Mouse (Mus musculus): ENCODE results near the gene Olfr747. TPM values are rescaled to one million over a fixed set of nuclear protein-coding genes. Genes with fewer than 3 reads are reported as not detected.
"Not testable (repeated sequence)": the region's sequence is repeated elsewhere in the genome, so short reads cannot be mapped to it uniquely, and the experiment has no call there.

The Olfr747 gene
- total RNA-seq (2014; fragmentation: Nextera tagmentation): not detected in 2 replicates
- not detected in 2 replicates for total RNA-seq (2017)
- polyA plus RNA-seq (2012): not detected in 2 replicates

DNA sequence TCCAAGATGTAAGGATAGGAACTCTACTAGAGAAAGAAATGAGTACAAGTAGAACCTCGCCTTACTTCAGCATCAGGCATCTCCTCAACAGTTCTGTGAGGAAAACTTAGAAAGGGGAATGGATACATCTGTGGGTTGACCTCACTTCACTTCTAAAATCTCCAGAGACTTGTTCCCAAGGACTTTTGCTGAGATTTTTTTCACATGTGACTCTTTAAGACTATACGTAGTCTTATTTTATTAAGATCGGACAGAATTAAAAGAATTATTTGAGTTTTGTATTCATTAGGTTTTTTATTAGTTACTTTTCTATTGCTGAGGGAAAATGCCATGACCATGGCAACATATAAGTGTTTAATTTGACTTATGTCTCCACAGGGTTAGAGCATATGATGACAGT, at the start of gene Olfr747:
TSS of gene Olfr747 (minus strand) at position 101 of the 400 bp plus-strand sequence.
- Histone ChIP-seq H3K4me3 (ENCODE audit: low read depth, low read length) (no peak within 1 kb of the TSS), H3K9me3 (replicated peaks) (no peaks in the 10 kb centered on the region), H3K4me1 (ENCODE audit: insufficient read depth, low read depth, low read length) (no peaks in the 10 kb centered on the region), H3K27me3 (ENCODE audit: insufficient read depth, low read length) (no peaks in the 10 kb centered on the region), H3K36me3 (replicated peaks) (no peaks in the 10 kb centered on the region)
- ATAC-seq (ENCODE audit: extremely low read depth, insufficient number of reproducible peaks, low FRiP score, poor library complexity, severe bottlenecking) (no peak), DNase-seq (ENCODE audit: low spot score) (no peak)
- TF ChIP-seq GATA2 (IDR thresholded peaks at IDR 0.05; ENCODE audit: borderline replicate concordance, low read depth, low read length) (no peak), GATA1 (IDR thresholded peaks at IDR 0.05; ENCODE audit: borderline replicate concordance, low read length) (no peak), TAL1 (conservative IDR thresholded peaks at IDR 0.05; ENCODE audit: low read depth, low read length) (no peak), POLR2AphosphoS5 (IDR thresholded peaks at IDR 0.05; ENCODE audit: insufficient replicate concordance, low read depth, low read length) (no peak), CTCF (IDR thresholded peaks at IDR 0.05; ENCODE audit: low read depth, low read length) (no peak)

DNA sequence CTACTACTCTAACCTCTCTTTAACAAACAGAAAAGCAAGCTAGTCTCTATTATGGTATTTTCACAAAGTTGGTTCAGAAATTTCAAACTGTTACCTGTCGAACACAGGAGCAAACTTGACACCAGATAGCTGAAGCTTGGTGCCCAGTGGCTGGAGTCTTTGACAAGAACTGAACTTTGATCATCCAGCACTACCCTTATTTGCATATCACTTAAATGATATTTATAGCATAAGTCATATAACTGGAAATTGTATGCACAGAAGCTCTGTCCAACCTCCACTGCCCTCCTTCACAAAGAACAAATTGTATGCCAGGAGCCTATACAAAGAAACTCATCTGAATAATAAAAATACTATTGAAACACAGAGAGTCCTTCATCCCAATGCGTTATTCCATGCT, 48.6 kb upstream of the Olfr747 start:
- H3K4me1 ChIP-seq (ENCODE audit: insufficient read depth, low read depth, low read length): no peaks in the 10 kb centered on the region
- no peak for ATAC-seq (ENCODE audit: extremely low read depth, insufficient number of reproducible peaks, low FRiP score, poor library complexity, severe bottlenecking)
- TF ChIP-seq GATA2 (IDR thresholded peaks at IDR 0.05; ENCODE audit: borderline replicate concordance, low read depth, low read length): no peak
- no peak for TF ChIP-seq GATA1 (IDR thresholded peaks at IDR 0.05; ENCODE audit: borderline replicate concordance, low read length)
- no peak for TF ChIP-seq TAL1 (conservative IDR thresholded peaks at IDR 0.05; ENCODE audit: low read depth, low read length)
- no peak for TF ChIP-seq POLR2AphosphoS5 (IDR thresholded peaks at IDR 0.05; ENCODE audit: insufficient replicate concordance, low read depth, low read length)
- no peak overlapping the region for H3K4me3 ChIP-seq (ENCODE audit: low read depth, low read length)
- no peaks in the 10 kb centered on the region for H3K36me3 ChIP-seq (replicated peaks)
- H3K9me3 ChIP-seq (replicated peaks): no peaks in the 10 kb centered on the region
- DNase-seq (ENCODE audit: low spot score): no peak
- no peaks in the 10 kb centered on the region for H3K27me3 ChIP-seq (ENCODE audit: insufficient read depth, low read length)

DNA sequence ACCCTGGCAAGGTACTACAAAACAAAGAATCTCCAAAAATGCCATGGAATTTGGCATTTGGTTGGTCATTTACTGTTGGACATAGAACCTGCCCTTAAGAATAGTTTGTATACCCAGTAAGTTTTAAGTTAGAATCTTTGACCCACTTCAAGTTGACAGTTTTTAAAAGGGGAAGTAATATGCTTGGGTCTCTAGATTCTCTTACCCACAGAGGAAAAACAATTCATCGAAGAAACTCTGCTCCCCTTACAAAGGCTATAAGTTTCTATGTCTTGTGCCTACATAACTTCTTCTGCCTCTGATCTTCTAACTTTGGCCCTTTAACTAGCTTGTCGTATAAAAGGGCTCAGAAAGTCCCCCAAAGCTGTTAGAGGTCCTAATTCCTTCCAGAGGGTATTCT, 47.3 kb upstream of the Olfr747 start:
- DNase-seq (ENCODE audit: low spot score): no peak
- no peaks in the 10 kb centered on the region for H3K4me1 ChIP-seq (ENCODE audit: insufficient read depth, low read depth, low read length)
- no peak overlapping the region for H3K4me3 ChIP-seq (ENCODE audit: low read depth, low read length)
- ATAC-seq (ENCODE audit: extremely low read depth, insufficient number of reproducible peaks, low FRiP score, poor library complexity, severe bottlenecking): no peak
- TF ChIP-seq CTCF (IDR thresholded peaks at IDR 0.05; ENCODE audit: low read depth, low read length): no peak
- TF ChIP-seq GATA1 (IDR thresholded peaks at IDR 0.05; ENCODE audit: borderline replicate concordance, low read length): no peak
- no peak for TF ChIP-seq POLR2AphosphoS5 (IDR thresholded peaks at IDR 0.05; ENCODE audit: insufficient replicate concordance, low read depth, low read length)
- no peak for TF ChIP-seq GATA2 (IDR thresholded peaks at IDR 0.05; ENCODE audit: borderline replicate concordance, low read depth, low read length)
- TF ChIP-seq TAL1 (conservative IDR thresholded peaks at IDR 0.05; ENCODE audit: low read depth, low read length): no peak
- H3K36me3 ChIP-seq (replicated peaks): no peaks in the 10 kb centered on the region
- no peaks in the 10 kb centered on the region for H3K9me3 ChIP-seq (replicated peaks)
- H3K27me3 ChIP-seq (ENCODE audit: insufficient read depth, low read length): no peaks in the 10 kb centered on the region

DNA sequence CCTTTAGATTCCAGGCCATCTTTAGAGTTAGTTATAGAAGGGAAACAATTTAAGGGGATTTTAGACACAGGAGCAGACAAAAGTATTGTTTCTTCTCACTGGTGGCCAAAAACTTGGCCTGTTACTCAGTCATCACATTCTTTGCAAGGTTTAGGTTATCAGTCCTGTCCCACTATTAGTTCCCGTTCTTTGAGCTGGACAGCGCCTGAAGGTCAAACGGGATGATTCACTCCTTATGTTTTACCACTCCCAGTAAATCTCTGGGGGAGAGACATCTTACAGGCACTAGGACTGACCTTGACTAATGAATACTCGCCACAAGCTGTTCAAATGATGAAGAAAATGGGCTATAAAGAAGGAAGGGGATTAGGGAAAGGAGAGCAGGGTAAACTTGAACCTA, 29.4 kb upstream of the Olfr747 start:
- DNase-seq (ENCODE audit: low spot score); H3K4me3 ChIP-seq (ENCODE audit: low read depth, low read length): not testable (repeated sequence)

DNA sequence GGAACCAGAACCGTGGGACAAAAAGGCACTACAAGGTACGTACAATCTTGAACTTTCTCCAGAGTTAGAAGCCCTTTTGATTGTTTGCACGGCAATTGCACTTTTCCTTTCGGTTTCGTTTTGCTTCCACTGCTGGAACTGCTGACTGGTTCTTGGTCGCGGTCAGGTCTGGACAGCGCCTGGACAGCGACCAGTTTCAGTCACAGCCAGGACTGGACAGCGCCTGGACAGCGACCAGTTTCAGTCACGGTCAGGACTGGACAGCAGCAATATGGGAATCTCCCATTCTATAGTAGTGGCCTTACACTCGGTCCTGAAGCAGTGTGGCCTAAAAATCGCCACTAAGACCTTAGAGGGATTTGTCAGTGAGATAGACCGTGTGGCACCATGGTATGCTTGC, 26.9 kb upstream of the Olfr747 start:
- H3K4me3 ChIP-seq (ENCODE audit: low read depth, low read length); ATAC-seq (ENCODE audit: extremely low read depth, insufficient number of reproducible peaks, low FRiP score, poor library complexity, severe bottlenecking); H3K4me1 ChIP-seq (ENCODE audit: insufficient read depth, low read depth, low read length); DNase-seq (ENCODE audit: low spot score); H3K9me3 ChIP-seq (replicated peaks); H3K27me3 ChIP-seq (ENCODE audit: insufficient read depth, low read length); H3K36me3 ChIP-seq (replicated peaks): not testable (repeated sequence)

More for the DNA sequence above, 29.4 kb upstream of the Olfr747 start:
- H3K36me3 ChIP-seq (replicated peaks); H3K4me1 ChIP-seq (ENCODE audit: insufficient read depth, low read depth, low read length); H3K27me3 ChIP-seq (ENCODE audit: insufficient read depth, low read length); ATAC-seq (ENCODE audit: extremely low read depth, insufficient number of reproducible peaks, low FRiP score, poor library complexity, severe bottlenecking); H3K9me3 ChIP-seq (replicated peaks): not testable (repeated sequence)

DNA sequence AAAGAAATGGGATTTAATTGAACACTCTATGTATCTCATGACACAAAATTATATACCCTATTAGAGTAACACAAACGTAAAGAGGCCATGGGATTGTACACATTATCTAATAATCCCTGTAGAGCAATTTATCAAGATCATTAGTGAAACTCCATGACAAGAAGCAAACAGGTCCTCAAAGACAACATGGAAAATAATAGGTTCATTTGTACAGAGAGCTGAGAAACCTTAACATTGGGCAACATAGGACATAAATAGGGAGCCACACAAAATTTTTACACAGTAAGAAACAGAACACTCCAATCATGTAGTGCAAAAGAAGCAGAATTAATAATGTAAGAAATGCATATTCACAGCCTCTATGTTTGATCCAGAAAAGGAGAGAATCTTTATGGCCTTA, 14.1 kb upstream of the Olfr747 start, which contains the start of gene Olfr748:
TSS of gene Olfr748 (plus strand) at position 301 of the 400 bp plus-strand sequence.
- Histone ChIP-seq H3K36me3 (replicated peaks) (no peaks in the 10 kb centered on the region), H3K27me3 (ENCODE audit: insufficient read depth, low read length) (no peaks in the 10 kb centered on the region), H3K4me1 (ENCODE audit: insufficient read depth, low read depth, low read length) (no peaks in the 10 kb centered on the region), H3K9me3 (replicated peaks) (no peaks in the 10 kb centered on the region), H3K4me3 (ENCODE audit: low read depth, low read length) (no peak within 1 kb of the TSS)
- no peak for TF ChIP-seq TAL1 (conservative IDR thresholded peaks at IDR 0.05; ENCODE audit: low read depth, low read length)
- no peak for TF ChIP-seq GATA2 (IDR thresholded peaks at IDR 0.05; ENCODE audit: borderline replicate concordance, low read depth, low read length)
- TF ChIP-seq CTCF (IDR thresholded peaks at IDR 0.05; ENCODE audit: low read depth, low read length): no peak
- no peak for TF ChIP-seq POLR2AphosphoS5 (IDR thresholded peaks at IDR 0.05; ENCODE audit: insufficient replicate concordance, low read depth, low read length)
- TF ChIP-seq GATA1 (IDR thresholded peaks at IDR 0.05; ENCODE audit: borderline replicate concordance, low read length): no peak
- DNase-seq (ENCODE audit: low spot score) (no peak), ATAC-seq (ENCODE audit: extremely low read depth, insufficient number of reproducible peaks, low FRiP score, poor library complexity, severe bottlenecking) (no peak)

DNA sequence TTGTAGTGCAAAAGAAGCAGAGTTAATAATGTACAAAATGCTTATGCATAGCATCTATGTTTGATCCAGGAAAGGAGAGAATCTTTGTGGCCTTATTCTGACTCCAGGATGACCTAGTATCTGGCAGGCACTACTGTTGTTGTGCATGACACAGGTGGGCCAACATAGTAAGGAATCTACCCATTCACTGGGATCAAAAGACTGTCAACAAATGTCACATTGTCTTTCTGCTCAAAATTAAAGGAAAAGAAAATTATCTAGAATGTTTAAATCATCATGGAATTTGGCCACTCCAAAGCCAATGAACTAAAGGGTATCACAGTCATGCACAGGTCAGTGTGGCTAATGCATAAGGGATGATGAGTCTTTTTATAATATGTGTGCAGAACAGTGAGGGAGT, 46.2 kb downstream of the Olfr747 start, which contains the start of gene Olfr746:
TSS of gene Olfr746 (plus strand) at position 301 of the 400 bp plus-strand sequence.
- H3K36me3 ChIP-seq (replicated peaks): no peaks in the 10 kb centered on the region
- DNase-seq (ENCODE audit: low spot score): no peak

More for the DNA sequence above, 46.2 kb downstream of the Olfr747 start, which contains the start of gene Olfr746:
- no peak within 1 kb of the TSS for H3K4me3 ChIP-seq (ENCODE audit: low read depth, low read length)
- no peaks in the 10 kb centered on the region for H3K27me3 ChIP-seq (ENCODE audit: insufficient read depth, low read length)
- no peaks in the 10 kb centered on the region for H3K4me1 ChIP-seq (ENCODE audit: insufficient read depth, low read depth, low read length)
- ATAC-seq (ENCODE audit: extremely low read depth, insufficient number of reproducible peaks, low FRiP score, poor library complexity, severe bottlenecking): no peak
- TF ChIP-seq GATA1 (IDR thresholded peaks at IDR 0.05; ENCODE audit: borderline replicate concordance, low read length) (no peak), GATA2 (IDR thresholded peaks at IDR 0.05; ENCODE audit: borderline replicate concordance, low read depth, low read length) (no peak), CTCF (IDR thresholded peaks at IDR 0.05; ENCODE audit: low read depth, low read length) (no peak), POLR2AphosphoS5 (IDR thresholded peaks at IDR 0.05; ENCODE audit: insufficient replicate concordance, low read depth, low read length) (no peak), TAL1 (conservative IDR thresholded peaks at IDR 0.05; ENCODE audit: low read depth, low read length) (no peak)
- H3K9me3 ChIP-seq (replicated peaks): no peaks in the 10 kb centered on the region
